Mouse (Mus musculus): ENCODE data around the gene Gm20388. TPM values are rescaled to one million over a fixed set of nuclear protein-coding genes. Genes with fewer than 3 reads are reported as not detected.

Gene Gm20388
- polyA plus RNA-seq, 1 experiment from 2014 or later: 5.3 TPM

- no peaks in the 10 kb centered on the region for H3K27me3 ChIP-seq (replicated peaks; ENCODE audit: control insufficient read depth, insufficient read depth, low read length)
These were observed 4292.3 kb downstream of the Gm20388 start for GRCm38 (mm10) chr8:124202895-124203294.

DNA sequence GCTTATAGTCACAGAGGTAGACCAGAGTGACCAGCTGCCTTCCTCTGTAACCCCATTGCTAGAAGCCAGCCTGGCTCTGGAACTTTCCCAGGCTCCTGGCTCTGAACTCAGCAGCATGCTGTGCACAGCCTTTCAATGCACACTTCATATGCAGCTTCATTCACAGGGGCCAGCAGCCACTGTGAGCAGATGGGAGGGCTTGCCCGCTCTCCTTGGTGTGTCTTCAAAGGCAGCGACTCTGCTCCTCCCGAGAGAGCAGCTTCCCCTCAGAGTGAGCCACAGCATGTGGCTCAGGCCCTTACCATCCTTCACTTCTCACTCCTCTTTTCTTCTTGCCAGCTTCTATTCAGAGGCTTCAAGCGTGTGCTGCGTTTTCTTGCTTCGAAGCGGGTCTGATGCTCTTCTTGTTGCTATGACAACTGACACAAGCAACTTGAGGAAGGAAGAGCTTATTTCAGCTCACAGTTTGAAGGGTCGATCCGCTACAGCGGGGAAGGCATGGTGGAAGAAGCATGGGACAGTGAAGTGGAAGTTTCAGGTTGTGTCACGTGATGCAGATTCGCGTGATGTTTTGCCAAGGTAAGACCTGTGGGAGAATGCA lies 4293.5 kb downstream of the Gm20388 start:
- Histone ChIP-seq H3K4me3 (ENCODE audit: low read depth, low read length) (no peak overlapping the region), H3K27ac (ENCODE audit: low read depth, low read length) (no peak overlapping the region), H3K4me2 (no peak overlapping the region), H3K27me3 (replicated peaks; ENCODE audit: control insufficient read depth, insufficient read depth, low read length) (no peaks in the 10 kb centered on the region), H3K4me1 (replicated peaks; ENCODE audit: control insufficient read depth, insufficient read depth, low read length) (no peaks in the 10 kb centered on the region), H3K9me3 (ENCODE audit: control insufficient read depth, low read length) (no peaks in the 10 kb centered on the region), H3K36me3 (ENCODE audit: control insufficient read depth, insufficient read depth, low read length) (no peaks in the 10 kb centered on the region), H3K9ac (ENCODE audit: low read depth, low read length) (no peak overlapping the region)
- WGBS: 84% methylated on average over 13 of the region's 13 CpGs
- no peak for ATAC-seq (replicated peaks; ENCODE audit: low FRiP score)
- DNase-seq (ENCODE audit: low spot score): no peak

More at GRCm38 (mm10) chr8:124202895-124203294, 4292.3 kb downstream of the Gm20388 start:
- Histone ChIP-seq H3K4me2 (no peak overlapping the region), H3K36me3 (ENCODE audit: control insufficient read depth, insufficient read depth, low read length) (no peaks in the 10 kb centered on the region), H3K4me1 (replicated peaks; ENCODE audit: control insufficient read depth, insufficient read depth, low read length) (no peaks in the 10 kb centered on the region), H3K9ac (ENCODE audit: low read depth, low read length) (no peak overlapping the region), H3K4me3 (ENCODE audit: low read depth, low read length) (no peak overlapping the region), H3K27ac (ENCODE audit: low read depth, low read length) (no peak overlapping the region), H3K9me3 (ENCODE audit: control insufficient read depth, low read length) (no peaks in the 10 kb centered on the region)
- no peak for ATAC-seq (replicated peaks; ENCODE audit: low FRiP score)
- DNase-seq (ENCODE audit: low spot score): no peak
- WGBS: 75% methylated on average over 5 of the region's 5 CpGs

- DNase-seq (ENCODE audit: low spot score): no peak
- Histone ChIP-seq H3K9ac (ENCODE audit: low read depth, low read length) (no peak overlapping the region), H3K9me3 (ENCODE audit: control insufficient read depth, low read length) (no peaks in the 10 kb centered on the region), H3K4me3 (ENCODE audit: low read depth, low read length) (no peak overlapping the region), H3K4me1 (replicated peaks; ENCODE audit: control insufficient read depth, insufficient read depth, low read length) (no peaks in the 10 kb centered on the region), H3K4me2 (no peak overlapping the region), H3K27ac (ENCODE audit: low read depth, low read length) (no peak overlapping the region), H3K36me3 (ENCODE audit: control insufficient read depth, insufficient read depth, low read length) (no peaks in the 10 kb centered on the region), H3K27me3 (replicated peaks; ENCODE audit: control insufficient read depth, insufficient read depth, low read length) (no peaks in the 10 kb centered on the region)
- 62% methylated on average over 2 of the region's 2 CpGs for WGBS
- ATAC-seq (replicated peaks; ENCODE audit: low FRiP score): no peak
These were observed 4301.5 kb downstream of the Gm20388 start for GRCm38 (mm10) chr8:124212148-124212547.

DNA sequence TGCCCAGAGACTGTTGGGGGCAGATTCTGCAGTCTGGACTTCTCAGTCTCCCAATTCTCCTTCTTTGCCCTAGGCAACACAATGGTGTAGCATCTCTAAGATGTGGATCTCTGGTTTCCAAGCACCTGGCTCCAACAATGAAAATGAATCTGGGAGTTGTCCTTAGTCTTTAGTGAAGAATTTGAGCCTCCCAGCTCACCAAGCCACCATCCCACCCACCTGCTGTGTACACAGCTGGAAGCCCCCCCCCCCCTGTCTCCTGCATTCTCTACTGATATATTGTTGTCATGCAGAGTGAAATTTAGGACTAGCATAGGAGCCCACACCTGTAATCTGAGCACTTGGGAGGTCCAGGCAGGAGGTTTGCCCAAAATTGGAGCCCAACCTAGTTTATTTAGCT lies 4306.3 kb downstream of the Gm20388 start:
- Histone ChIP-seq H3K4me2 (no peak overlapping the region), H3K9ac (ENCODE audit: low read depth, low read length) (no peak overlapping the region), H3K4me1 (replicated peaks; ENCODE audit: control insufficient read depth, insufficient read depth, low read length) (no peaks in the 10 kb centered on the region), H3K9me3 (ENCODE audit: control insufficient read depth, low read length) (no peaks in the 10 kb centered on the region), H3K4me3 (ENCODE audit: low read depth, low read length) (no peak overlapping the region), H3K27ac (ENCODE audit: low read depth, low read length) (no peak overlapping the region), H3K27me3 (replicated peaks; ENCODE audit: control insufficient read depth, insufficient read depth, low read length) (no peaks in the 10 kb centered on the region; the same call in 1 of the 2 replicates), H3K36me3 (ENCODE audit: control insufficient read depth, insufficient read depth, low read length) (no peaks in the 10 kb centered on the region)
- DNase-seq (ENCODE audit: low spot score) (no peak), ATAC-seq (replicated peaks; ENCODE audit: low FRiP score) (no peak)

DNA sequence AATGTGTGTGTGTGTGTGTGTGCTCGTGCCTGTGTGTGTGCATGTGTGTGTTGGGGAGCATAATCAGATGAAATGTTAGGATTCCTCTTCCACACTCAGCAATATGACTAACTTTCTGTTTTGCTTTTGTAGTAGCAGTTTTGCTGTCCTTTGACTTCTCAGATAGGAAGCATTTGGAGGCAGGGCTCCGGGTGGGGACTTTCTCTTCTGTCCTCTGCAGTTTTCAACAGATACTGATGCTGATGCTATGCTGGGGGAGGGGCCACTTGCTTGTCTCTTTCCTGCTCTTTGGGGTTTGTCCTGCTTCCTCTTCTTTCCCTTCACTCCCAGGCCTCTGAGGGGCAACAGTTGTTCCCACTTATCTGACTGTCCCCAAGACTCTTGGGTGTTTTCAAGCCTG lies 4319.2 kb downstream of the Gm20388 start:
- no peak for ATAC-seq (replicated peaks; ENCODE audit: low FRiP score)
- 44% methylated on average over 2 of the region's 2 CpGs for WGBS
- Histone ChIP-seq H3K4me1 (replicated peaks; ENCODE audit: control insufficient read depth, insufficient read depth, low read length) (peaks cover 12% of the 10 kb centered on the region), H3K27me3 (replicated peaks; ENCODE audit: control insufficient read depth, insufficient read depth, low read length) (peaks cover 2% of the 10 kb centered on the region; the same call in 1 of the 2 replicates), H3K4me2 (no peak overlapping the region), H3K4me3 (ENCODE audit: low read depth, low read length) (no peak overlapping the region), H3K9ac (ENCODE audit: low read depth, low read length) (no peak overlapping the region), H3K27ac (ENCODE audit: low read depth, low read length) (no peak overlapping the region), H3K9me3 (ENCODE audit: control insufficient read depth, low read length) (no peaks in the 10 kb centered on the region), H3K36me3 (ENCODE audit: control insufficient read depth, insufficient read depth, low read length) (no peaks in the 10 kb centered on the region)
- DNase-seq (ENCODE audit: low spot score): no peak

GRCm38 (mm10) chr8:124230496-124231175 lies 4320.0 kb downstream of the Gm20388 start:
- DNase-seq (ENCODE audit: low spot score) (no peak), ATAC-seq (replicated peaks; ENCODE audit: low FRiP score) (no peak)
- no peak overlapping the region for H3K27ac ChIP-seq (ENCODE audit: low read depth, low read length)
- H3K9me3 ChIP-seq (ENCODE audit: control insufficient read depth, low read length): no peaks in the 10 kb centered on the region
- peaks cover 2% of the 10 kb centered on the region; the same call in 1 of the 2 replicates for H3K27me3 ChIP-seq (replicated peaks; ENCODE audit: control insufficient read depth, insufficient read depth, low read length)
- peak overlapping the region; percentile 98 for H3K4me2 ChIP-seq
- no peaks in the 10 kb centered on the region for H3K36me3 ChIP-seq (ENCODE audit: control insufficient read depth, insufficient read depth, low read length)
- H3K4me3 ChIP-seq (ENCODE audit: low read depth, low read length): peak overlapping the region; percentile 93
- H3K9ac ChIP-seq (ENCODE audit: low read depth, low read length): no peak overlapping the region
- H3K4me1 ChIP-seq (replicated peaks; ENCODE audit: control insufficient read depth, insufficient read depth, low read length): peaks cover 12% of the 10 kb centered on the region
- WGBS: 48% methylated on average over 8 of the region's 8 CpGs

DNA sequence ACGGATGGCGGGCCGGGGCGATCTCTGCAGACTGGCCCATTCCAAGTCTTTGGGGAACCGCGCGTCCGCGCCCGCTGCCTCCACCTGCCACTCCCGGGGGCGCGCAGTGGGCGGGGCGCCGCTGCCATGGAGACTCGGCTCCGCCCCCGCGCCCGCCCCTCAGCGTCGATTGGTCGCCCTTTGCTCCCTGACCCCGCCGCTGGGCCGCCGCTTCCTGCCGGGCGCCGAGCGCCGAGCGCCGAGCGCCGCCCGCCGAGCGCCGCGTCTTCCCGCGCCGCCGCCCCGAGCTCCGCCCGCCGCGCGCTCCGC lies 4320.5 kb downstream of the Gm20388 start, which contains the start of gene Galnt2:
TSS of gene Galnt2 (plus strand) at position 216 of the 309 bp plus-strand sequence.
- H3K4me1 ChIP-seq (replicated peaks; ENCODE audit: control insufficient read depth, insufficient read depth, low read length): peaks cover 12% of the 10 kb centered on the region
- peak within 1 kb of the TSS; percentile 84 for H3K9ac ChIP-seq (ENCODE audit: low read depth, low read length)
- peaks cover 2% of the 10 kb centered on the region; the same call in 1 of the 2 replicates for H3K27me3 ChIP-seq (replicated peaks; ENCODE audit: control insufficient read depth, insufficient read depth, low read length)
- H3K4me3 ChIP-seq (ENCODE audit: low read depth, low read length): peak within 1 kb of the TSS; percentile 93
- under 1% methylated on average over 21 of the region's 53 CpGs for WGBS
- H3K9me3 ChIP-seq (ENCODE audit: control insufficient read depth, low read length): no peaks in the 10 kb centered on the region
- peak within 1 kb of the TSS; percentile 73 for H3K27ac ChIP-seq (ENCODE audit: low read depth, low read length)
- H3K4me2 ChIP-seq: peak within 1 kb of the TSS; percentile 98
- H3K36me3 ChIP-seq (ENCODE audit: control insufficient read depth, insufficient read depth, low read length): no peaks in the 10 kb centered on the region
- DNase-seq (ENCODE audit: low spot score) (peak; percentile 85), ATAC-seq (replicated peaks; ENCODE audit: low FRiP score) (peak; percentile 88)

- WGBS: under 1% methylated on average over 78 of the region's 83 CpGs
- peak overlapping the region; percentile 84 for H3K9ac ChIP-seq (ENCODE audit: low read depth, low read length)
- peak overlapping the region; percentile 93 for H3K4me3 ChIP-seq (ENCODE audit: low read depth, low read length)
- peaks cover 12% of the 10 kb centered on the region for H3K4me1 ChIP-seq (replicated peaks; ENCODE audit: control insufficient read depth, insufficient read depth, low read length)
- H3K36me3 ChIP-seq (ENCODE audit: control insufficient read depth, insufficient read depth, low read length): no peaks in the 10 kb centered on the region
- peak overlapping the region; percentile 73 for H3K27ac ChIP-seq (ENCODE audit: low read depth, low read length)
- H3K9me3 ChIP-seq (ENCODE audit: control insufficient read depth, low read length): no peaks in the 10 kb centered on the region
- DNase-seq (ENCODE audit: low spot score): peak; percentile 72
- ATAC-seq (replicated peaks; ENCODE audit: low FRiP score): peak; percentile 69
- H3K27me3 ChIP-seq (replicated peaks; ENCODE audit: control insufficient read depth, insufficient read depth, low read length): peaks cover 2% of the 10 kb centered on the region; the same call in 1 of the 2 replicates
- peak overlapping the region; percentile 98 for H3K4me2 ChIP-seq
These were observed 4321.0 kb downstream of the Gm20388 start for GRCm38 (mm10) chr8:124231485-124232279.
